Mouse (Mus musculus) bone marrow macrophage, adult 2 months (primary cell): ENCODE measurements around the gene Prpf6.

Experiments
- CTCF ChIP-seq: IDR thresholded peaks from 2 replicates; pipeline ENCODE4 v1.5.1; 2012; ENCODE audit warnings: low read depth, mild to moderate bottlenecking, low read length, moderate library complexity
- POLR2A ChIP-seq: IDR thresholded peaks from 2 replicates; pipeline ENCODE4 v1.6.1; 2012; ENCODE audit warnings: mild to moderate bottlenecking, low read depth, low read length, borderline replicate concordance

GRCm38 (mm10) chr2:181691083-181691482 is 99.4 kb downstream of the Prpf6 start:
- TF ChIP-seq CTCF (no peak), POLR2A (no peak)
